ENCODE assay signal across 8 mouse cellular contexts in genomic region chr17:28223561-28224391, GRCm38 (mm10). TPM values are rescaled to one million over a fixed set of nuclear protein-coding genes. Genes with fewer than 3 reads are reported as not detected.
DNase-seq lines count a peak whose midpoint lies in the region; ATAC-seq lines count a peak whose summit lies in the region.

No protein-coding gene starts in this region.

- no peaks in the 10 kb centered on the region for H3K36me3 ChIP-seq in hindbrain, embryonic 14.5 days (replicated peaks; ENCODE audit: control insufficient read depth, insufficient read depth)

- DNase-seq in WW6 (ENCODE audit: low read depth, low spot score) = peak; percentile 96
- peak; percentile 87 to 93 for DNase-seq in cerebellum, postnatal 36 days
- peak; percentile 64 to 75 for DNase-seq in frontal cortex, postnatal 25 days (ENCODE audit: low spot score in 2 of 2)
- DNase-seq in hindbrain, embryonic 14.5 days (ENCODE audit: low spot score) = peak; percentile 68
- DNase-seq in left cerebral cortex, adult 18-20 months (ENCODE audit: low spot score in 2 of 2) = peak; percentile 86 to 92
- DNase-seq in lung, postnatal 4 days = peak; percentile 95 to 96
- peak; percentile 93 for DNase-seq in retina, postnatal 1 day
- DNase-seq in thymus, postnatal 4 days = peak; percentile 97

- H3K4me2 ChIP-seq in hindbrain, embryonic 14.5 days (replicated peaks) = peak overlapping the region; percentile 76

- WGBS in hindbrain, embryonic 14.5 days = under 1% methylated on average over 46 of the region's 46 CpGs

- H3K27ac ChIP-seq in hindbrain, embryonic 14.5 days = peak overlapping the region; percentile 70

- peak; percentile 87 for ATAC-seq in hindbrain, embryonic 14.5 days (ENCODE audit: low FRiP score)

- H3K9ac ChIP-seq in hindbrain, embryonic 14.5 days = peak overlapping the region; percentile 71

- H3K9me3 ChIP-seq in hindbrain, embryonic 14.5 days (ENCODE audit: control insufficient read depth, low read length) = no peaks in the 10 kb centered on the region

- H3K4me3 ChIP-seq in hindbrain, embryonic 14.5 days (replicated peaks; ENCODE audit: low read length) = peak overlapping the region; percentile 43

- 0 out of 2 replicates have a peak, but pooled peaks cover 4% of the 10 kb centered on the region for H3K4me1 ChIP-seq in hindbrain, embryonic 14.5 days (replicated peaks; ENCODE audit: control insufficient read depth, insufficient read depth, low read length)

- no peaks in the 10 kb centered on the region for H3K27me3 ChIP-seq in hindbrain, embryonic 14.5 days (ENCODE audit: control insufficient read depth, insufficient read depth, low read length)

RNA-seq across cellular contexts. Expression of gene Ppard, which starts 8.7 kb away (rescaled TPM):
- 1.6 and 1.8 TPM in 2 replicates for polyA plus RNA-seq in hindbrain, embryonic 14.5 days (2014; fragmentation: Nextera tagmentation; extraction: Ambion mirVana)
- 10 to 100 TPM; 27.9 to 28.6 TPM for total RNA-seq in left cerebral cortex, adult 18-20 months (2021)

RNA-seq across cellular contexts. Expression of gene Def6, which starts 16.2 kb away (rescaled TPM):
- polyA plus RNA-seq in hindbrain, embryonic 14.5 days (2014; fragmentation: Nextera tagmentation; extraction: Ambion mirVana) = 4.3 and 6.5 TPM in 2 replicates
- 1 to 10 TPM; 3.1 to 4.1 TPM for total RNA-seq in left cerebral cortex, adult 18-20 months (2021)

RNA-seq across cellular contexts. Expression of gene Zfp523, which starts 46.8 kb away (rescaled TPM):
- polyA plus RNA-seq in hindbrain, embryonic 14.5 days (2014; fragmentation: Nextera tagmentation; extraction: Ambion mirVana) = 40.9 and 41.3 TPM in 2 replicates
- 100 to 1,000 TPM; 111 to 116 TPM for total RNA-seq in left cerebral cortex, adult 18-20 months (2021)

Comparison
In these comparisons a context has a peak if more than half of its experiments do, and no peak if none do; other contexts are left out.
1. Peak in every context shown above with its lines: DNase-seq, ATAC-seq, H3K4me3 ChIP-seq and H3K27ac ChIP-seq.